Mouse (Mus musculus): ENCODE measurements around the gene Ripor2.

Ripor2 gene

DNA sequence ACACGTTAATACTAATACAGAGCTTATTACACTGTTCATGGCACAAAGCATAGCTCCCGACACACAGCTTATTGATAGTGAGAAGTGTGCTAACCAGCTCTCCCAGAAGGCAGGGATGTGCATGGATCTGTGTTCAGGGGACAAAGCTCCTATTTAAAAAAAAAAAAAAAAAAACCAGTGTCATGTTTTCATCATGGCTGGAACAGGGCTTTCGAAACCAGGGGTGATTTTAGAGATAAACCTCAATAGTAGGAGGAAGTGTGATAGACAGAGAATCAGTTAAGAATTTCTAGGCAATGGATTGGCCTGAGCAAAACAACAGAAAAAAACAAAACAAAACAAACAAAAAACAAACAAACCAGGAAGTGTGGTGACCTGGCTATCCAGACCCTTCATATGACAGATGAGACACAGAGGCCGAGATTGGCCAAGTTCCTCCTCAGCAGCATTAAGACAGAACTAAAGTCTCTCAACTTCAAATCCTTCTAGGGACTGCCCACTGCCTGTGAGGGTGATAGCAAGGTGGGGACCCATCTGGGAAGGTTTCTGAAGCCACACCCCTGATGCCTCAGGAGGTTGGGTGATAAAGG is 51.1 kb downstream of the Ripor2 start:
- POLR2A ChIA-PET, result interaction anchor here in 1 of 4 experiments (0.6 kb wide), 1 partner anchor 721 kb away, joined by 3 read pairs; no protein-coding TSS in a partner anchor
- CTCF ChIA-PET, result interaction anchor here in 1 of 4 experiments (1.6 kb wide), 1 partner anchor 54 kb away, joined by 3 read pairs; no protein-coding TSS in a partner anchor

DNA sequence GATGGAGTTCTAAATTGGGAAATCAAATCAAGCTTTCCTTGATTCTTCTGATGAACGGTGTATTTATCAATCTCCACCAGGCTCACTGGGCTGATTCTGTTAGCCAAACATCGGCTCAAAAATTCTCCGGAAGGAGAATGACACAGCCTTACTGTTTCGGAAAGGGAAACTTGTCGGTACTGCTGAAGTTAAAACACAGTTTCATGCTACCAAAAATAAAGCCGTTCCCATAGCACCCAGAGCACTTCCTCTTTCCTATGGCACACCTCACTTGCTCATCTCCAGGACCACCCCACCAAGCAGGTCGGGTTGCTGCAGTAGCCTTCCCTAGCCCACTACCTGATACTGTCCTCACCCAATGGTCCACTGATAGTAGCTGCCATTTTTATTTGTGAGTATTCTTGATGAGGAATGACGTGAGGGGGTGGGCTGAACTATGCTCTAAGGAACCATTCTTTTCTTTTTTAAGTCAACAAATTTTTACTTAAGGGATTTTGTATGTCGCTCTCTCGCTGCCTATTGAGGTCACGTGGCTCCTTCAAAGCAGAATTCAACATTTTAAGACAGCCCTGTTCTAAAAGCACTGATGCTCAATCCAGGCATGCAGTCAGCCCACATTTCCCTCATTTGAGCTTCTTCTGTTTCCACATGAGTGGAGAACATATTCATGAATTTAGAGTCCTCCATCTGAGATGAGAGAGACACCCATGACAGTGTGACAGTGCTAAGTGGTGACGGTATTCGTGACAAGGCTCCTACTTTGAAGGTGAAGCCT is 52.5 kb downstream of the Ripor2 start:
- POLR2A ChIA-PET, result no interaction called here
- CTCF ChIA-PET, result interaction anchor here in 1 of 4 experiments (1.6 kb wide), 1 partner anchor 53 kb away, joined by 3 read pairs; no protein-coding TSS in a partner anchor

DNA sequence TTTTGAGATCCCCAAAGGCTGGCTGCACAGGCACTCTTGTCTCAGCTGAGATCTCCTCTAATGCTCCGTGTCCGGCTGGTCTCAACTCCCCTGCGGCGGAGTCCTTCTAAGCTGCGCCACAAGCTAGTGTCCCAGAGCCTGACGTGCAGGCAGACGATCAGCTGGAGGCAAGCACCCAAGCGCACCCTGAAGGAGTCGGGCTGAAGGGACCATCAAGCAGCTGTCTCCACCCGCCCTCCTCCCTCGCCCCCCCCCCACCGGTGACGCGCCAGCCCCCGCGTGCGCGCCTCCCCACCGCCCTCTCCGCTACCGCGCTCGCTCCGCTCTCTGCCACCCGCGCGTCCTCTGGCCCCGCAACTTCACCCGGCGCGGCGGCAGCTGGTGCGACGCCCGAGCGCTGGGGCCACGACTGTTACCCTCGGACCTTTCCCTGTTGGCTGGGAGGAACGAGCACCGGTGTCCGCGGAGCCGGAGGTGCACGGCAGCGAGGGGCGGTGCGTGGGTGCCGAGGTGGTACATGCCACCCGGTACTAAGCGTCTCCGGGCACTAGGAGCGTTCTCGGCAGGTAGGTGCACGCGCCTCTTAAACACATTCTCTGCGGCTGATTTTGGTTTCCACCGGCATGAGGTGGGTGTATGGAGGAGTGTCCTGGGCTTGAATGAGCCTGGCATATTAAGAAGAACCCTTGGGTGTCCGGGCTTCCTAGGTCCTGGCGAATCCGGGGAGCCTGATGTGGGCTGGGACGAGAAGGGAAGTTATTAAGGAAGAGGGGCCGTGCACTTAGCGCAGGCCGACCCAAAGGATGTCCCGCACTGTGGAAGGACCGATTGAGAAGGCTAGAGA is 56.6 kb downstream of the Ripor2 start:
- CTCF ChIA-PET, result interaction anchor here (0.6 to 1.8 kb wide), 8 partner anchors 49 to 806 kb away, joined by 3 to 8 read pairs (median 3); no protein-coding TSS in a partner anchor
- POLR2A ChIA-PET, result interaction anchor here in 3 of 4 experiments (0.6 to 1.3 kb wide), 4 partner anchors 16 to 155 kb away, joined by 3 to 4 read pairs (median 4); no protein-coding TSS in a partner anchor

DNA sequence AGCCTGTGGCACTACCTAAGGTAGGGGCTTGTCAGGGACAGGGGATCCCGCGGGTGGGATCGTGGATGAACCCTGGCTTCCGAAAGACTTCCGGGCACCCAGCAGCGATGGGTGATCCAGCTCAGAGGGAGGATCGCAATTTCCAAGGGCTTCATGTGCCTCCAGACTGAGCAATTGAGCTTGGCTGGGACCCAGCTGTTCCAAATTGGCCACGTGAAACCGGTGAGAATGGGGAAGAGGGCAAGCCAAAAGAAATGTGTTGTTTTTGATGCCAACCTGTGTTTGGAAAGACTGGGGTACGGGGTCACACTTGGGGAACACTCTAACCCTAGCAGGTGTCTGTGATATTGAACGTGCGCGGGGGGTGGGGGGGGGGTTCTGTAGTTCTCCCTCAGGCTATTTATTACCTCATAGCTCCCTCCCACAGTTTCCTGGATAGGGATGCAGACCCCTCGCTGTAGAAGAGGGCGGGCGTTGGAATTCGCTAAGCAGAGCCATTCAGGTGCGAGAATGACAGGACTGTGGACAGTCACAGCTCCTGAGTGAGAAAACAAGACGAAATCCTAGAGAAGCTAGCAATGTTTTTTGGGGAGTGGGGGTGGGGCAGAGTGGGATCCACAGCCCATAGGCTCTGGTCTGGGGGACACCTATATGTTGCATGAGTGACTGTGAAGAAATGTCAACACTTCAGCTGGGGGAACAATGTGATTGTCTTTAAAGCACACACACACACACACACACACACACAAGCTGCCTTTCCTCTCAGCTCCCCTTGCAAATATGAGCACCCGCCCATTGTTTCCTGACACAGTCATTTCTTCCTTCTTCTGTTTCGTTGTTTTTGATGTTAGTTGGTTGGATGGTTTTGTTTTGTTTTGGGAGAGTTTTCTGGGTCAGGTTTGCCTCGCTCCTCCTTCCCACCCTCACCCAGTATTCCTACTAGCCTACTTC is 57.5 kb downstream of the Ripor2 start:
- ChIA-PET CTCF (interaction anchor here (0.6 to 1.8 kb wide), 11 partner anchors 35 to 807 kb away, joined by 3 to 8 read pairs (median 3); no protein-coding TSS in a partner anchor), POLR2A (interaction anchor here in 3 of 4 experiments (0.5 to 1.3 kb wide), 6 partner anchors 15 to 420 kb away, joined by 3 to 4 read pairs (median 3); no protein-coding TSS in a partner anchor)

DNA sequence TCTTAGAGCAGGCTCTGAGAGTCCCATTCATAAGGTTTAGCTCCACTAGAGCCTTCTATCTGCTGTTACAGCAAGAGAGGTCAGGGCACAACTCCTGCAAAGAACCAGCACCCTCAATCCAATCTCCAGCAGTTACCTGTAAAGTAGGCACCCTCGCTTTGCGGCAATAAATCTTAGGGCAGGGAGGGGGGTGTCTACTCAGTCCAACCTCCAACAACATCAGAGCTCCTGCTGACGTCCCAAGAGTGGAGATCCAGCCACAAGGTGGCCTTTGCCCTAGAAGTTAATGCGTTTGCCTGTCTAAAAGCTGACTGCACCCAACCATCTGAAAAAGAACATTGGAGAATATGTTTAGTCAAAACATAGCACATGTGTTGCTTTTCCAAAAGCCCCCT is 58.2 kb downstream of the Ripor2 start:
- ChIA-PET CTCF (interaction anchor here in 2 of 4 experiments (1.1 to 1.8 kb wide), 2 partner anchors 47 to 158 kb away, joined by 3 to 4 read pairs; no protein-coding TSS in a partner anchor), POLR2A (interaction anchor here in 3 of 4 experiments (0.6 to 1.3 kb wide), 3 partner anchors 11 to 74 kb away, joined by 3 to 7 read pairs (median 4); no protein-coding TSS in a partner anchor)

DNA sequence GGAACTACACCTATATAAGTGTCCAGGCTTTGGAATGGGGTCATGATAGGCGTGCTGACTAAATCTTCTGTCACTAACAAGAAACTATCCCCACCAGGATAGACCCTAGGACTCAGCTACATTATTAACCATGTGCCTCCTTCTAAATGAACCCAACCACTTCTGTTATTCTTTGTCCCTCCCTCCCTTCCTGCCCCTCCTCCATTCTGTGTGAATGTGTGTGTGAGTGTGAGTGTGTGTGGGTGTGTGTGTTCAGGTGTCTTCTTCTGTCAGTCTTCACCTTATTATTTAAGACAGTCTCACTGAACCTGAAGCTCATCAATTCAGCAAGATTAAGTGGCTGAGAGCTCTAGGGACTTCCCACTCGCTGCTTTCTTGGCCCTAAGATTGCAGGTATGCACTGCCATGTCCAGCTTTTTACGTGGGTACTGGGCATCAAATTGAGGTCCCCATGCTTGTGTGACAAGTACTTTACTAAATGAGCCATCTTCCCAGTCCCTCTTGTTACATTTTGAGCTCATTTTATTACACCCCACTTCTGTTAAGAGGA is 58.9 kb downstream of the Ripor2 start:
- ChIA-PET CTCF (interaction anchor here in 1 of 4 experiments (1.8 kb wide), 1 partner anchor 46 kb away, joined by 4 read pairs; no protein-coding TSS in a partner anchor), POLR2A (interaction anchor here in 1 of 4 experiments (0.6 kb wide), 1 partner anchor 11 kb away, joined by 7 read pairs; no protein-coding TSS in a partner anchor)

DNA sequence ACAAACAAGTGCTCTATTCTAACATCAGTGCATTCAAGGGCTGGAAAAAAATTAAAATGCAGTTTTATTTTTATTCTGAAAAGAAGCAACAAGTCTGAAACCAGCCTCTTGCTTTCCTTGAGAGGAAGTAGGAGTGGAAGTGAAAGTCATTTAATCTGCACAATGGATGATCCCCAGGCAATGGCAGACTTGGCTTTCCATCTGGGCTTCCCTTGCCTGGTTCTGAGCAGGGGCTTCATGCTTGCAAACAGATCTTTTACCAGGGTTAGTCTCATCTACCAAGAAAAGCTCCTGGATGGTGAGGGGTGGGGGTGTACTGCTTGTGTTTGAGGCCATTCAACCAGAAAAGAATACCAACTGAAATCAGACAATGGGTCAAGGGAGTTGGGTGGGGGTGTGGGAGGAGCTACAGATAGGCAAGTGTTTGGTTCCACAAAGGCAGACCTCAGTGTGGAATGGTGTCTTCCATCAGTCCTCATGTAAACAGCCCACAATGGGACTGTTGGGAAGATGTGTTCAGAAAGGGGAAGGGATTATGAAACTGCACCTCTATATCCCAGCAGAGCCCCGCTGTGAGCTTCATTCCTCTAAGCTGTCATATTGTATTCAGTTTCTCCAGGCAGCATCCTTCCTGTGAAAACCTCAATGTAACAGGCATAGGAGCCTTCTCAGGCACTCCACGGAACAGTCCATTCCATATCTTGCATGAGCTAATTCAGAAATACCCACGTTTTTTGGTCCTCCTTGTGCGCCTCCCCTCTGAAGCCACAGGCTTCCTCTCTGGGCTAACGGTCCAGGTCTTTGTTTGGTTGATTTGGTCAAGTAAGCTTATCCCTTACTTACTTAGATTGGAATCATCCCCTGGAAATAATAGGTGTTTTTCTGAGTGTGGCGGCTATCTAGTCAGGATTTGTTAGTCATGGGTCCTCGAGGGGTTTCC is 59.8 kb downstream of the Ripor2 start:
- POLR2A ChIA-PET, result interaction anchor here in 1 of 4 experiments (1.0 kb wide), 1 partner anchor 36 kb away, joined by 3 read pairs; no protein-coding TSS in a partner anchor
- CTCF ChIA-PET, result interaction anchor here in 1 of 4 experiments (1.6 kb wide), 1 partner anchor 72 kb away, joined by 3 read pairs; no protein-coding TSS in a partner anchor

DNA sequence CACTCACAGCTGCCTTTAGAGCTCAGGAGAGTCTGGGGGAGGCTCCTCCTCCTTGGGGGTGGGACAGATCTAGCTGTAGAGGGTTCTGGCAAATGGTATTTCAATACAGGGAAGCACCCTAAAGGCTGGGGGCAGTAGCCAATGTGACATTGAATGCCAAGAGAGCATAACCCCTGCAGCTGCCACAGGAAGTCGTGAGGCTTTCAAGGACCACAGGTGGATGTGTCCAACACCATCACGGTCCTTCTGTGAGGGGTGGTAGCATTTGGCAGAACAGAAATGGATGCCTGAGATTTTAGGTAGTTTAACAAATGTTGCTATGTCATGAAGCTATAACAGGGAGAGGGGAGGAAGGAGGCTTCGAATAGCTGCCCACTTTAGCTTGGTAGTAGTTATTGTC is 63.2 kb downstream of the Ripor2 start:
- POLR2A ChIA-PET, result interaction anchor here in 1 of 4 experiments (1.1 kb wide), 1 partner anchor 108 kb away, joined by 3 read pairs; no protein-coding TSS in a partner anchor
- CTCF ChIA-PET, result interaction anchor here in 1 of 4 experiments (0.6 kb wide), 1 partner anchor 40 kb away, joined by 4 read pairs; no protein-coding TSS in a partner anchor

DNA sequence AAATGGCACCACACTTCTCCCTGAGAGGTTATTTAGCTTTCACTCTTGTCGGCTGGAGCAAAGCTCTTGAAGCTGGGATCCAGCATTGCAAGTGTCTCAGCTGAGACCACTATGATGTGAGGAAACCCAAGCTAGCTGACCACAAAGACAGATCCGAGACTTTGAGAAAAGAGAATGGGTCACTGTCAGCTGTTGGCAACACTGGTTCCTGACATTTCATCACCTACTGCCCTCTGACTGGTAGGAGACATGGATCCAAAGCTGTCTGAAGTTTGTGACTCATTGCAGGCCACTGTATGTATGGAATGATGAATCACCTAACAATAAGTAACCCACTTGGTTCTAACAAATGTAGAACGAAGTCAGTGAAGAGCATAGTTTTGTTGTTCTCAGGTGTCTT is 64.3 kb downstream of the Ripor2 start:
- ChIA-PET CTCF (no interaction called here), POLR2A (no interaction called here)

DNA sequence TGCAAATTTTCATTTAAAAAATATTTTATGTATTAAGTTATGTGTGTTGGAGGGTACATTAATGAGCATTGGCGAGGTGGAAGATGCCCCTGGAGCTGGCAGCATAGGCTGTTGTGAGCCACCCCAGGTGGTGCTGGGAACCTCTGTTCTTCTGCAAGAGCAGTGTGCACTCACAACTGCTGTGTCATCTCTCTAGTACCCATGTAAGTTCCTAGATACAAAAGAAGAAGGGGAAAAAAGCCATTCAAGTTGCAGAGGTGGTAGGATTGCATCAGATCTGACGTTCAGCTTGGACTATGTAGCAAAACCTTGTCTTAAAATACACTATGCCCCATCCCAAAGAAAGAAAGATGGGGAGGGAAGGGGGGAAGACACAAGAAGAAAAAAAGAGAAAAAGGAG is 65.5 kb downstream of the Ripor2 start:
- POLR2A ChIA-PET, result interaction anchor here in 2 of 4 experiments (0.5 to 1.0 kb wide), 4 partner anchors 9 to 495 kb away, joined by 3 to 5 read pairs (median 3); no protein-coding TSS in a partner anchor

DNA sequence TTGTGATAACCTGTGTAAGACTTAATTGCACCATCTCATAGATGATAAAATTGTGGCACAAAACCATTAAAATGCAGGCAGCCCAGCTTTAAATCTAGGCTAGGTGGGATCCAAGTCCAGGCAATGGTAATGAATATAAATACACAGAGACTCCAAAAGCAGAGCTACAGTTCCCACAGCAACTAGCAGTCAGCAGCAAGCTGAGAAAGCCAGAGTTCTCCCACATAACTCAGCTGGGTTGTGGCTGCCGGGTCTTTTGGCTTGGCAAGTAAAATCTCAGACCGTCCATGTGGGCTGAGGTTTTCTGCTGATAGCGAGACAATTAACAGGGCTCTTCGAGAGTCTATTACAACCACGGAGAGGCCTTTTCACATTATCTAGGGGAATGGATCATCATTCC is 66.0 kb downstream of the Ripor2 start:
- CTCF ChIA-PET, result no interaction called here
- POLR2A ChIA-PET, result interaction anchor here in 1 of 4 experiments (0.8 to 1.0 kb wide), 3 partner anchors 8 to 39 kb away, joined by 3 read pairs; no protein-coding TSS in a partner anchor

More for the DNA sequence above, 65.5 kb downstream of the Ripor2 start:
- CTCF ChIA-PET, result no interaction called here

DNA sequence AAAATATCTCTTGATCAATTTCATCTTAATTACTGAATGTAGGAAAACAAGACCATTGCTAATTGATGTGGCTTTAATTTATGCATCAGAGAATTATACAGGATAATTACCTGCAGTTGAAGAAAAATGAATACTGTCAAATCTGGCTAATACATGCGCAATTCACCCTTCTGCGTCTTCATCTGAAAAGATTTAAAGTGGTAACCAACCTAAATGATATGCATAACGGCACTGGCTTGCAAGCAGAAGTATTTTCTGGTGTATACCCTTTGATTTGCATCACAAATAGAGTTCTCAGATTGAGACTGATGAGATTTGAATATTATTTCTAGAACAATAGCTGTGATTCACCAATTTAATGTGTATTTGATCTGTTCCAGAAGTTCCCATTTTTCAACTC is 66.7 kb downstream of the Ripor2 start:
- CTCF ChIA-PET, result no interaction called here
- POLR2A ChIA-PET, result interaction anchor here in 1 of 4 experiments (1.0 kb wide), 1 partner anchor 15 kb away, joined by 3 read pairs; no protein-coding TSS in a partner anchor

DNA sequence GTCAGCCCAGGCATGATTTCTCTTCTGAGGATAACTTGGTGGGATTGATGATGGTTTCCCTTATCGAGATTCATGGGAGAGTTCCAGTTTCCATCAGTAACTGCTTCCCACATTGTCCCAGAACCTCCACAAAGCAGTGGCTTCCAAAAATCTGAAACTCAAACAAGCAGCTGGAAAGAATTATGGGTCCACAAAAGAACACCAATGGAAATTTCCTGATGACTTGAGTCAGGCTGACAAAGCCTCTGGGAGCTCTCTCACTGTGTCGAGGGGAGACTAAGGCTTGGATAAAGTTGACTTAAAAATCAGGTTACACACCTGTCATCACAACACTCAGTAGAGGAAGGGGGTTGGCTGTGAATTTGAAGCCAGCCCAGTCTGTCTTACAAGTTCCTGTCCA is 67.1 kb downstream of the Ripor2 start:
- POLR2A ChIA-PET, result no interaction called here

DNA sequence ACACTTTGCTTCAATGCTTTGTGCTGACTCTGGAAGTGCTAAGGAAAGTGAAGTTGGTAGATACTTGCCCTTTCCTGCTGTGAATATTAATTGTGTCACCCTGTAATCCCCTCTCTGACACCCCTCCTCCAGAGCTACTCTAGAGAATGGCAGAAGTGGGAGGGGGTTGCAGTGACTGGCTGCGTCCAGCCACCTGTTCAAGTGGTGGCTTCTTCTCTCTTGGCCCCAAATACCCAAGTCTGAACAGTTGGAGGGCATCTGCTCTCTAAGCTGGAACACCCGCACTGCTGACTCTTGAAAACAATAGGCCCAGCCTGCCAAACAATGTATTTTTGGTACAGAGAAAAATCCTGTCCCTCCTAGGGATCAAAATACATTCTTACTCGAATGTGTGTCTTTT is 69.0 kb downstream of the Ripor2 start:
- ChIA-PET CTCF (interaction anchor here in 2 of 4 experiments (0.6 to 0.7 kb wide), 2 partner anchors 235 to 245 kb away, joined by 5 read pairs; no protein-coding TSS in a partner anchor), POLR2A (interaction anchor here in 3 of 4 experiments (0.7 kb wide), 3 partner anchors 10 to 522 kb away, joined by 4 to 9 read pairs (median 7); no protein-coding TSS in a partner anchor)

More for the DNA sequence above, 67.1 kb downstream of the Ripor2 start:
- CTCF ChIA-PET, result no interaction called here

DNA sequence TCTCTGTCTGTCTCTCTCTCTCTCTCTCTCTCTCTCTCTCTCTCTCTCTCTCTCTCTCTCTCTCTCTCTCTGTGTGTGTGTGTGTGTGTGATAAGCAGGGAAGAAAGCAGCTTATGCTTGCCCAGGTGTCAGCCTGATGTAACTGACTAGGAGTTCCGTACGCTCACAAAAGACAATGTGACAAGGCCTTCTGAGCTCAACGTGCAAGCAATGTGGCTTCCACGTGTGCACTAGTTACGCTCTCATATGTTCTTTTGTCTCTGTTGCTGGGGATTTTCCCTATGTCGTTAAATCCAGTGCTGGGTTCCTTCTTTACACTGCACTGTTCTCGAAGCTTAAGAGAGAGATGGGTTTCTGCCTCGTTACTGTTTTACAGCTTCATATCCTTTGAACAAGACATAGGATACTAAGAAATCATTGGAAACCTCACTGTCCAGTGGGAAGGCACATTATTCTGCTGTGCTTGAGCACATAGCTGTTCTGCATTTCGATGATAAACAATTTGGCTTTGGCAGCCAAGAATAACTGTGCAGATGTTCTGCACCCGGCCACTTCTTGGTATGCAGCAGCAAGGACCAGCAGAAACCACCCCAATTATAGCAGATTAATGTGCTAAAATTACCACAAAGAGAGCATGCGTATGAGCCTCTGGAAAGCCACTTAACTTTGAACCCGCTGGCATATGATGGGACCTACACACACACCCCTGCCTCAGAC is 73.1 kb downstream of the Ripor2 start:
- CTCF ChIA-PET, result interaction anchor here in 3 of 4 experiments (0.6 to 1.1 kb wide), 3 partner anchors 32 to 209 kb away, joined by 3 to 4 read pairs (median 3); no protein-coding TSS in a partner anchor
- POLR2A ChIA-PET, result interaction anchor here in 2 of 4 experiments (0.9 to 1.4 kb wide), 2 partner anchors 16 to 17 kb away, joined by 3 read pairs; no protein-coding TSS in a partner anchor
